Mouse (Mus musculus) heart, postnatal 4 days (tissue): ENCODE data around the gene Ostf1. TPM values are rescaled to one million over a fixed set of nuclear protein-coding genes. Genes with fewer than 3 reads are reported as not detected.
A peak's percentile ranks its signal among the peaks of the same experiment; 100 is the strongest.

Source experiments
- DNase-seq: peaks from one replicate; pipeline ENCODE4 v3.0.0; 2021
- total RNA-seq, 2 experiments: library from RNA; stranded (reverse); gene quantifications; 2 replicates each; pipeline ENCODE4 v1.2.3; 2021

The Ostf1 gene
- total RNA-seq: 10 to 100 TPM; 52.2 to 53.5 TPM

- peak; percentile 99 for DNase-seq
Measured at GRCm38 (mm10) chr19:18631644-18632219, at the start of gene Ostf1, which contains the start of gene Nmrk1. Gene Ostf1, minus strand, starts transcription at chr19:18631823. Gene Nmrk1, plus strand, starts transcription at chr19:18631950.

DNA sequence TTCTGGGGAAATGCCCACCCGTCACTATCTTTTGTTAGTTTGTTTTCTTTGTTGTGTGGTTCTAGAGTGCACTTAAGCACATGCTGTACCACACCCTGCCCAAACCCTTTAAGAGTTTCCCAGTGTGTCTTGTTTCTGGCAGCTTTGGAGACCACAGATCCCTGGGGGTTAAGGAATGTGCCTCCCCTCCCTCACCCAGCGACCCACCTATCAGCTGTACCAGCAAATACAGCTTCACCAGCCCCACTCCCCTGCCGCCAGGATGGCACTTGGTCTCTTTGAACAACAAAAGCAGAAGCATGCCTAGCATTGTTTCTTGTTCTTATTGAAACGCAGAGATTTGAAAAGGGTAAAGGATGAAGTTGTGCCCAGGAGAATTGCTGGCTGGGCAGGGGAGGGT lies 41.5 kb upstream of the Ostf1 start:
- DNase-seq: no peak

DNA sequence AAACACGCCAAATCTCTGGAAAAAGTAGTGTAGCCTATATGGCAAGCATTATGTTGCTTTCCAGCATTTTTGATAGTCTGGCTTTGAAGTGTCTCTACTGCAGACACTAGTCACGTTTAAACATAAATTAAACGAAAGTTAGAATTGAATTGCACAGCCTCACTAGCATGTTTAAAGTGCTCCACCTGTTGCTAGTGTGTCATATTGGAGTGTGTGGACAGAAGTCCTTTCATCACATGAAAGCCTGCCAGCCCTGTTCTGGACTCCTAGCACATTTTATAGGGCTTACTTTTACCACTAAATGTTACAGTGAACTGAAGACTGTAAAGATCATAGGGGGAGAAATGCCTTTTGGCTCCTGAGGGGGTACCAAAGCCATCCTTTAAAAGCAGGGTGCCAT lies 40.9 kb upstream of the Ostf1 start:
- DNase-seq: no peak

- peak; percentile 58 for DNase-seq
Measured at GRCm38 (mm10) chr19:18671056-18671741, 39.6 kb upstream of the Ostf1 start.

DNA sequence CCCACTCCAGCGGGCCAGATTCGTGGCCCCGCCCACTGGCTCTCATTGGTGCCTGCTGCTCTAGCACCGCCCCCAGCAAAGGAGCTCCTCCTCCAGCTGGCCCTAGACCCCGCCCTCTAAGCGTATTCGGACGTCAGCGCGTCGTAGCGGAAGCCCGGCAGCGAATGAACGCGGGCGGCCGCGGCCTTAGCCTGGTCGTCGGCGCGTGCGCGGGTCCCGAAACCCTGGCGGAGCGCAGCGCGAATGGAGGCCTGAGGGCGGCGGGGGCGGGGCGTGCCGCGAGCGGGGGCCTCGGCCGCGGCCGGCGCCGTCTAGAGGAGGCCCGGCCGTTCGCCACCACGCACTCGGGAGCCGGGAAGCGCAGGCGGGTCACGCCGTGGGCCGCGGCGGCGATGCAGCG lies 39.0 kb upstream of the Ostf1 start, which contains the start of gene Carnmt1:
Carnmt1 (plus strand) TSS at position 157 of the 400 bp plus-strand sequence.
- DNase-seq: peak; percentile 99

GRCm38 (mm10) chr19:18669551-18669950 lies 37.9 kb upstream of the Ostf1 start:
- no peak for DNase-seq

GRCm38 (mm10) chr19:18666966-18667365 lies 35.3 kb upstream of the Ostf1 start:
- no peak for DNase-seq

GRCm38 (mm10) chr19:18663904-18664303 lies 32.3 kb upstream of the Ostf1 start:
- DNase-seq: no peak

DNA sequence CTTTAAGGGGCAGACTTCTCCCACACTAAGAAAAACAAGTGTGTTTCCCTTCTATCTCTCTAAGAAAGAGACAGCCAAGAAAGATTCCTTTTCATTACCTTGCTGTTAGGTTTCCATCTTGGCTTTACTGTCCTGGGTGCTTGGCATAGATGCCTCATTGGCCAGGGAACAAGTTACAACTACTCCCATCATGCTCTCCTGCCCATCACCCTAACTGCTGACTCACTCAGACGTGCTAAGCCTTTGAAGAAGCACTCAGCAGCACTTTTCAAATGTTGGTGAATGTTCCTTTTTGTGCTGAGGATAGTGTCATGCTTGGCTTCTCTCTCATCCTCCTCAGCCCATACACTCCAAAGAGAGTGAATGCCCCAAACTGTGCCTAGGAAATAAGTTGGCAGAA lies 30.1 kb upstream of the Ostf1 start:
- no peak for DNase-seq

DNA sequence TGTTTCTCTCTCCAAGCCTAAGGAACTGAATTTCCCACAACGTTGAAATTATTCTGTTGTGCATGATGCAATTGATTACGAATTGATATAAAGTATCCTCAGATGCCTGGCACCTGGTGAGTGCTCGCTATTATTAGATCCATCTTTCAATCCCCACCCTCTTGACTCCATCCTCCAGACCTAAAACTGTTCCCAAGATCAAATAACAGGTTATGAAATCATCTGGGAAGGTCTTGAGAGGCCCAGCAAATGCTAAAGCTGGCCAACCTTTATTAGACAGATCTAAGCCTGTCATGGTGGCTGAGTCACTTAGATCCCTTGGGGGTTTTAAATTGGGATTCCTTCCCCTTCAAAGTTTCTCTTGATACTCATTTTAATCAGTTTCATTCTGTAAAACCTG lies 28.8 kb upstream of the Ostf1 start:
- DNase-seq: no peak

DNA sequence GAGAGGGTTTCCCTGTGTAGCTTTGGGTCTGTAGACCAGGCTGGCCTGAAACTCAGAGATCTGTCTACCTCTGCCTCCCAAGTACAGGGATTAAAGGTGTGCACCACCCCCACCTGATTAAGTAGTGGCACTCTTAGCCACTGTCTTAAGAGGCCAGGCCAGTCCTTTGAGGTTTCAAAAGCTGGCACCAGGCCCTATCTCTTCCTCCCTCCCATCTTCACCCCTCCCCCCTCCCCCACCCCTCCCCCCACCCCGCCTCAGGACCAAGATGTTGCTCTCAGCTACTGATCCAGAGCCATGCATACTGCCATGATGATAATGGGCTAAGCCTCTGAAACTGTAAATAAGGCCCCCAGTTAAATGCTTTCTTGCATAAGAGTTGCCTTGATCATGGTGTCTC lies 27.7 kb upstream of the Ostf1 start:
- no peak for DNase-seq

GRCm38 (mm10) chr19:18658473-18658872 lies 26.9 kb upstream of the Ostf1 start:
- DNase-seq: no peak

GRCm38 (mm10) chr19:18655999-18656398 lies 24.4 kb upstream of the Ostf1 start:
- no peak for DNase-seq

- no peak for DNase-seq
Measured at GRCm38 (mm10) chr19:18654984-18655383, 23.4 kb upstream of the Ostf1 start.

DNA sequence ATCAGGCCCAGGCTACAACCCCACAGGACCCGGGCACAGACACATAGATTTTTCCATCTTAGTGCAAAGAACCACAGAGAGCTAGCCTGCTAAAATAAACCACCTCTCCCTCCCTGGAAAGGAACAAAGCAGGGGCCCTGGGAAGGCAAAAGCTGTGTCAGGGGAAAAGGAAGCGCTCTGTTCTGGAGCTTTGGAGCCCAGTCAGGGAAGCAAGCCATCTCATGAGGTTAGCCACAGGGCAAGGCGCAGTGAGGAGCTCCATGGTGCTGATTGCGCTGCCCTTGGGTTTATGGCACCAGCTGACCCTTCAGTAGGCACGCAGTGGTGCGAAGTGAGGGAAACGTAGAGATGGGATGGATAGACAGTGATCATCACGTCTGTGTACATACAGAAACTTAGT lies 22.7 kb upstream of the Ostf1 start:
- no peak for DNase-seq

GRCm38 (mm10) chr19:18653058-18653457 lies 21.4 kb upstream of the Ostf1 start:
- DNase-seq: no peak

DNA sequence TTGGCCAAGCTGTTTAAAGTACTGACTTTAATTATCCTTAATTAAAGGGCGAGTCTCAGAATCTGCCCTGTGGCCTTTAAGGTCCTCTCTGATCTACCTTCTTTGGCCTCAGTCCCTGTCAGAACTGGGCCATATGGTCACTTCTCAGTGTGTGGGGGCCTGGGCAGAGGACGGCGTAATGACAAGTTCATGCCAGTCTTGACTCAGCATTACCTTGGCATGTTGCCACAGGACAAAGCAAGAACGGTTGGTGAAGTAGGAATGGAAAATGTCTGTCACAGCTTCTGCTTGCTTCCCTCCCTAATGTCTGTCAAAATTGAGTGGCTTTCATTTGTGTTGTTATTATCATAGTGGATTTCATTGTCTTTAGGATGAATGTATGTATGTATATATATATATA lies 21.0 kb upstream of the Ostf1 start:
- DNase-seq: peak; percentile 51

- no peak for DNase-seq
Measured at GRCm38 (mm10) chr19:18650473-18650872, 18.9 kb upstream of the Ostf1 start.

DNA sequence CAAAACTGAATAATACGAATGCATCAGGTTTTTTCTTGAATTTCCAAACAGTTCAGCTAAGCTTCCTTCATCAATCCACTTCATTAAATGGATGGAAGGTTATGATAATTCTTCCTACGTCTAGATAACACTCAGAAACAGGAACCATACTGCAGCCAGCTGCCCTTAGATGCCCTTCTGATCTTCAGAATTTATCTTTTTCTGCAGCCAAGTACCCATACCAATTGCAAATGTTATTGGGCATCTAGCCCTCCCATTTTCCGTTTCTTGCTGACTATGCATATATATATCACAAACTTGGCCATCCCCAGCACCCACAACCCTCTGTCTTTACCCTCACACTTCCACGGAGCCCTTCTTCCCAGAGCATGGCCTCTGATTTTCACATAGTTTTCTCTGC lies 18.3 kb upstream of the Ostf1 start:
- DNase-seq: no peak

DNA sequence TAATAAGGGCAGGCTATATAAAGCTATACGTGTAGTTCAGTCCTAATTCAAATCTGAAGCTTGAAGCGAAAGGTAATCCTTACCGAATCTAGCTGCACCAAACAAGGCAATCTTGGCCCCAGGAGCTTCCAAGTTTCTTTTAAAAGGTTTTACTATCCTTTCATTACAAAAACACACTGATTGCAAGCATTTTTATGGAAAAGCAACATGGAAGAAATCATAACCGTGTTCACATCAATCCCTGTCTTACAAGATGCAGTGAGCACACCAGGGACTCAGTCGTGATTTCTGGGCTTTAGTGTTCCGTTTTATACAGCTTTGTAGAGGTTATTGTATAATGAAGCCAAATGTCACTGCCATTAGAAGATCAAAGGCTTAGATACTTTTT lies 16.9 kb upstream of the Ostf1 start:
- no peak for DNase-seq

- DNase-seq: peak; percentile 29
Measured at GRCm38 (mm10) chr19:18647775-18648557, 16.3 kb upstream of the Ostf1 start.

DNA sequence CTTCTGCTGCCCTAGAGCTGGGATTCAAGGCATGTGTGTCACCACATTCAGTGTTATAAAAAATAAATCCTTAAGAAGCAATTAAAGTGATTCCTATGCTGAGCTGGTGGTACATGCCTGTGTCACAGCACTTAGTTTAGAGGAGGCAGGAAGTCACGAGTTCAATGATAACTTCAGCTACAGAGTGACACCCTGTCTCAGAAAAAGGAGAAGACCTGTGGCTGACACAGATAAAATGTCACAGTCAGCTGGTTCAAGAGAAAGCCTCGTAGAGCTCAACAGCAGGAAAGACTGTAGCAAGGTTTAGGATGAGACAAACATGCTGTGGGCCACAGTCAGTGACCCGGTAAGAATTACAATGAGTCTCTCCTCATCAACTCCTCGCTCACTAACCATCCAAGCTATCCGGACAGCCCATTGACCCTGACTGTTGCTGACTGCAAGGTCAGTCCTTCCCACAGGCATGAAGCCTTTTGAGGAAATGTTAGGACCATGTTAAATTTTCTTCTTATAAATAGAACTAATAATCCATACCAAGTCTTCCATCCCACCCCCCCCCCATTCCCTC lies 15.3 kb upstream of the Ostf1 start:
- DNase-seq: no peak

GRCm38 (mm10) chr19:18646397-18646796 lies 14.8 kb upstream of the Ostf1 start:
- no peak for DNase-seq
